Mouse (Mus musculus) G1E (cell line): ENCODE measurements around the gene Ptpn6. TPM values are rescaled to one million over a fixed set of nuclear protein-coding genes. Genes with fewer than 3 reads are reported as not detected.

ENCODE experiments used
- ATAC-seq: 2 replicates; pipeline ENCODE4 v1.8.0; 2016; ENCODE audit warnings: mild to moderate bottlenecking; ENCODE audit not compliant: insufficient number of reproducible peaks, poor library complexity, low FRiP score, severe bottlenecking; ENCODE audit errors: extremely low read depth
- DNase-seq: peaks from one replicate; pipeline ENCODE4 v3.0.0; 2012; ENCODE audit warnings: low spot score
- H3K27me3 ChIP-seq: 2 replicates; pipeline ENCODE4 v1.6.1; 2012; ENCODE audit warnings: mild to moderate bottlenecking, low read length, inconsistent platforms; ENCODE audit not compliant: insufficient read depth
- H3K36me3 ChIP-seq: replicated peaks from 2 replicates; pipeline ENCODE3; 2012; ENCODE audit warnings: mild to moderate bottlenecking, inconsistent platforms
- H3K4me1 ChIP-seq: 2 replicates; pipeline ENCODE4 v1.6.1; 2012; ENCODE audit warnings: low read depth, low read length, inconsistent platforms, mixed read lengths; ENCODE audit not compliant: insufficient read depth
- H3K4me3 ChIP-seq: 2 replicates; pipeline ENCODE4 v1.5.1; 2012; ENCODE audit warnings: low read depth, mild to moderate bottlenecking, inconsistent platforms, low read length, moderate library complexity, mixed read lengths
- H3K9me3 ChIP-seq: replicated peaks from 2 replicates; pipeline ENCODE4 v1.6.1; 2012; ENCODE audit warnings: inconsistent platforms
- CTCF ChIP-seq: IDR thresholded peaks from 2 replicates; pipeline ENCODE4 v1.5.1; 2012; ENCODE audit warnings: low read depth, low read length, inconsistent platforms, mixed read lengths
- GATA1 ChIP-seq: IDR thresholded peaks from 2 replicates; pipeline ENCODE4 v1.6.1; 2012; ENCODE audit warnings: borderline replicate concordance, low read length, inconsistent platforms, mixed read lengths
- GATA2 ChIP-seq: IDR thresholded peaks from 2 replicates; pipeline ENCODE4 v1.6.1; 2012; ENCODE audit warnings: low read depth, low read length, inconsistent platforms, borderline replicate concordance
- POLR2AphosphoS5 ChIP-seq: IDR thresholded peaks from 2 replicates; pipeline ENCODE4 v1.6.1; 2012; ENCODE audit warnings: low read depth, low read length, inconsistent platforms; ENCODE audit not compliant: insufficient replicate concordance
- TAL1 ChIP-seq: conservative IDR thresholded peaks from 2 replicates; pipeline ENCODE4 v1.6.1; 2012; ENCODE audit warnings: low read depth, low read length, inconsistent platforms, mixed read lengths
- polyA plus RNA-seq: library from polyadenylated mRNA; stranded (reverse); fragments of >175 nt; gene quantifications from 2 replicates; pipeline ENCODE4 v1.2.3, GENCODE M21; 2012
- total RNA-seq, 2 experiments: library from RNA; stranded (forward) in 1 of 2; stranded (reverse) in 1 of 2; fragments of 200-1000 nt in 1 of 2; fragments of >200 nt in 1 of 2; fragmentation: Nextera tagmentation in 1 of 2; gene quantifications; 2 replicates each; pipeline ENCODE4 v1.2.3; 2014 to 2017

Ptpn6 gene
- total and polyA plus RNA-seq, 3 experiments: 66.2 to 356 (median 129) TPM

GRCm38 (mm10) chr6:124746654-124747632 is 8.4 kb upstream of the Ptpn6 start:
- Histone ChIP-seq H3K4me3 (peak overlapping the region; percentile 80; the same call in 1 of the 2 replicates), H3K4me1 (peaks cover 53% of the 10 kb centered on the region), H3K9me3 (no peaks in the 10 kb centered on the region), H3K27me3 (peaks cover 5% of the 10 kb centered on the region; the same call in 1 of the 2 replicates), H3K36me3 (peaks cover 49% of the 10 kb centered on the region)
- ATAC-seq (no peak), DNase-seq (no peak)
- TF ChIP-seq CTCF: no peak

DNA sequence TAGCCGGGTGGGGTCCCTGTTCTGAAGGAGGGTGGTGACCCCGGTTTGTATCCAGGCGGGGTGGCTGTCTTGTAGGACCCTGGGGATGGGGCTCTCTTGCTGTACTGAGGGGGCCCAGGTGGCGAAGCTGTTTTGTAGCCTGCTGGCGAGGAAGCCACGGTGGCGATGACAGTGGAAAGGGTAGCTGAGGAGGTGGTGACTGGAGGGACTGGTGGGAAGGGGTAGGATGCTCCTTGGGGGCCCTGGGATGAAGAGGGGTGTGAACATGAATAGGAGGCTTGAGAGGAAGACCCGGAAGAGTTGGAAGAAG is 7.7 kb upstream of the Ptpn6 start:
- no peak for TF ChIP-seq GATA2
- no peak for TF ChIP-seq POLR2AphosphoS5
- Histone ChIP-seq H3K4me1 (peaks cover 58% of the 10 kb centered on the region), H3K36me3 (peaks cover 49% of the 10 kb centered on the region), H3K9me3 (no peaks in the 10 kb centered on the region), H3K27me3 (peaks cover 3% of the 10 kb centered on the region; the same call in 1 of the 2 replicates), H3K4me3 (peak overlapping the region; percentile 80)
- ATAC-seq (no peak), DNase-seq (no peak)

DNA sequence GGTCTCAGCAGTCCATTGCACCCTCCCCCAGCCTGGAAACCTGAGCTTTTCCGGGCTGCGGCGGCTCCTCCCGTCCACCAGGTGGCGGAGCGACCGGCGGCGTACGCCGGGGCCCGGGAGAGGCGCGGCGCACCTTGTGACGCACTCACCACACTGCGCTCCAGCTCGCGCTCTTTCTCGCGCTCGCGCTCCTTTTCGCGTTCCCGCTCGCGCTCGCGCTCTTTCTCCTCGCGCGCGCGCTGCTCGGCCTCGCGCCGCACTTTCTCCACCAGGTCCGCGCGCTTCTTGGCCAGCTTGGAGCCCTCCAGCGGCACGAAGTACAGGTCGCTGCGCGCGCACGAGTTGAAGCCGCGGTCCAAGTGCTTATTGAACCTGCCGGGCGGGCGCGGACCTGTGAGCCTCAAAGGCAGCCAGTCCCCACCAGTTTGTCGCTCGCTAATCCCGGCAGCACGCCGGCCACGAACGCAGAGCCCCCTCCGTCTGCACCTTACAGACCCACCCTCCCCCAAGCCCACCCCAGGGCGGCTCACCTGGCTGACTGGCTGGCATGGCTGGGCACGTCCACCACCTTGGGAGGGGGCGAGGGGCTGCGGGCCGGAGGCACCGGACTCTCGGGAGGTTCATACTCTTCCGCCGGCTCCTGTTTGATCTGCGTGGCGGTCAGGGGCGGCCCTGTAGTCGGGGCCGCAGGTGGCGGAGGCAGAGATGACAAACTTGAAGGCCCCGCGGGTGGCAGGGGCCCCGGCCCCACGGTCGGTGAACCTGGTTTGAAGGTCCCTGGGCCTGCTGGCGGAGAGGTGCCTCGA is 7.2 kb upstream of the Ptpn6 start:
- Histone ChIP-seq H3K4me1 (peaks cover 60% of the 10 kb centered on the region), H3K9me3 (no peaks in the 10 kb centered on the region), H3K27me3 (peaks cover 3% of the 10 kb centered on the region; the same call in 1 of the 2 replicates), H3K4me3 (peak overlapping the region; percentile 80), H3K36me3 (peaks cover 49% of the 10 kb centered on the region)
- TF ChIP-seq TAL1: no peak
- peak; percentile 60 for TF ChIP-seq CTCF
- DNase-seq: peak; percentile 90
- ATAC-seq: peak; percentile 12

DNA sequence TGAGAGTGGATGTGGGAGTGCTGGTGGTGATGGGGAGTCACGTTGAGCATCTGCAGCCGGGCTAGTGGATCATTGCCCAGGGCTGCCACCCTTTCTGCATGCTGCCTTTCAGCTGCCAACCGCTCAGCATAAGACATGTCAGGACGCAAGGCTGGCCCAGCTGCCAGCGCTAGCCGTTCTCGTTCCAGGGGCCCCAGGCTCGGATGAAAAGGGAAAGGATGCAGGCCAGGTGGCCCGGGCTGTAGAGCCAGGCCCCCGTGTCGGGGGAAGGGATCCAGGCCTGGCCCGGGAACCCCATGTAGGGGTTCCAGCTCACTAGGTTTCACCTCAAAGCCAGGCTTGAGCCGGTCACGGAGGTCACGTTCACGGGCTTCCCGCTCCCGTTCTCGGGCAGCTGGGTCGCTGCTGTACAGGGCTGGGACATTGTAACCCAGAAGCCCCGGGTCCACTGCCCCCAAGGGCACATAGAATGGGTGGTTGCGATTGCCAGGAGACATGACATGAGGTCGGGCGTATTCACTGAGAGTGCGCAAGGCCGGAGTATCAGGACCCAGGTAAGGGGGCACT is 6.3 kb upstream of the Ptpn6 start:
- Histone ChIP-seq H3K4me1 (peaks cover 61% of the 10 kb centered on the region), H3K27me3 (peaks cover 3% of the 10 kb centered on the region; the same call in 1 of the 2 replicates), H3K36me3 (peaks cover 49% of the 10 kb centered on the region), H3K4me3 (peak overlapping the region; percentile 80), H3K9me3 (no peaks in the 10 kb centered on the region)
- DNase-seq (no peak), ATAC-seq (no peak)
- no peak for TF ChIP-seq POLR2AphosphoS5
- no peak for TF ChIP-seq TAL1
- no peak for TF ChIP-seq CTCF
- no peak for TF ChIP-seq GATA1
- TF ChIP-seq GATA2: no peak

GRCm38 (mm10) chr6:124743647-124744046 is 5.1 kb upstream of the Ptpn6 start:
- TF ChIP-seq GATA2 (no peak), TAL1 (no peak), GATA1 (no peak), CTCF (no peak), POLR2AphosphoS5 (no peak)
- ATAC-seq (no peak), DNase-seq (no peak)
- Histone ChIP-seq H3K9me3 (no peaks in the 10 kb centered on the region), H3K27me3 (peaks cover 3% of the 10 kb centered on the region; the same call in 1 of the 2 replicates), H3K4me3 (no peak overlapping the region), H3K4me1 (peaks cover 73% of the 10 kb centered on the region), H3K36me3 (peaks cover 48% of the 10 kb centered on the region)

- peaks cover 3% of the 10 kb centered on the region; the same call in 1 of the 2 replicates for H3K27me3 ChIP-seq
- no peaks in the 10 kb centered on the region for H3K9me3 ChIP-seq
- peaks cover 45% of the 10 kb centered on the region for H3K36me3 ChIP-seq
- TF ChIP-seq GATA1: no peak
- TF ChIP-seq GATA2: no peak
- no peak for TF ChIP-seq CTCF
- no peak for TF ChIP-seq TAL1
- TF ChIP-seq POLR2AphosphoS5: no peak
- no peak for DNase-seq
- H3K4me1 ChIP-seq: peaks cover 79% of the 10 kb centered on the region
- no peak for ATAC-seq
- no peak overlapping the region for H3K4me3 ChIP-seq
These were observed 4.5 kb upstream of the Ptpn6 start for GRCm38 (mm10) chr6:124742839-124743514.
